Mouse (Mus musculus): Measurements from ENCODE around the gene Sh3yl1. TPM values are rescaled to one million over a fixed set of nuclear protein-coding genes. Genes with fewer than 3 reads are reported as not detected.
A peak's percentile ranks its signal among the peaks of the same experiment; 100 is the strongest.

Sh3yl1 gene
- total RNA-seq (2021), result 10 to 100 TPM; 37.5 to 42.5 TPM

GRCm38 (mm10) chr12:30911261-30912047 is at the start of gene Sh3yl1, which contains the start of gene Acp1:
TSS of gene Sh3yl1 (plus strand) at chr12:30911668.
TSS of gene Acp1 (minus strand) at chr12:30911589.
- intact Hi-C loops (cut with DNase I), result no loop called here
- DNase-seq, result peak; percentile 98

- DNase-seq, result peak; percentile 89
- intact Hi-C loops (cut with DNase I), result no loop called here
Measured at GRCm38 (mm10) chr12:30864347-30864746, 47.1 kb upstream of the Sh3yl1 start.

GRCm38 (mm10) chr12:30865781-30866180 is 45.7 kb upstream of the Sh3yl1 start:
- no peak for DNase-seq
- intact Hi-C loops (cut with DNase I), result no loop called here

GRCm38 (mm10) chr12:30879447-30879846 is 32.0 kb upstream of the Sh3yl1 start:
- DNase-seq, result peak; percentile 33
- intact Hi-C loops (cut with DNase I), result no loop called here

GRCm38 (mm10) chr12:30883592-30883985 is 27.9 kb upstream of the Sh3yl1 start:
- intact Hi-C loops (cut with DNase I), result no loop called here
- DNase-seq, result no peak

GRCm38 (mm10) chr12:30883986-30884621 is 27.4 kb upstream of the Sh3yl1 start, which contains the start of gene Alkal2:
TSS of gene Alkal2 (plus strand) at chr12:30884322.
- intact Hi-C loops (cut with DNase I), result no loop called here
- DNase-seq, result peak; percentile 24

- DNase-seq, result no peak
- intact Hi-C loops (cut with DNase I), result no loop called here
Measured at GRCm38 (mm10) chr12:30884622-30885230, 26.7 kb upstream of the Sh3yl1 start.

- intact Hi-C loops (cut with DNase I), result no loop called here
Measured at GRCm38 (mm10) chr12:30885891-30886290, 25.6 kb upstream of the Sh3yl1 start.

GRCm38 (mm10) chr12:30888003-30888402 is 23.5 kb upstream of the Sh3yl1 start:
- intact Hi-C loops (cut with DNase I), result loop anchor here (2.0 kb wide), 1 partner anchor 291 kb away; no protein-coding TSS in a partner anchor

More at GRCm38 (mm10) chr12:30885891-30886290, 25.6 kb upstream of the Sh3yl1 start:
- no peak for DNase-seq

GRCm38 (mm10) chr12:30890067-30890466 is 21.4 kb upstream of the Sh3yl1 start:
- intact Hi-C loops (cut with DNase I), result no loop called here
- DNase-seq, result peak; percentile 76

More at GRCm38 (mm10) chr12:30888003-30888402, 23.5 kb upstream of the Sh3yl1 start:
- DNase-seq, result no peak

- DNase-seq, result no peak
- intact Hi-C loops (cut with DNase I), result no loop called here
Measured at GRCm38 (mm10) chr12:30891438-30891837, 20.0 kb upstream of the Sh3yl1 start.

- intact Hi-C loops (cut with DNase I), result no loop called here
- DNase-seq, result no peak
Measured at GRCm38 (mm10) chr12:30897039-30897438, 14.4 kb upstream of the Sh3yl1 start.

- intact Hi-C loops (cut with DNase I), result no loop called here
- no peak for DNase-seq
Measured at GRCm38 (mm10) chr12:30908658-30909057, 2.8 kb upstream of the Sh3yl1 start.

GRCm38 (mm10) chr12:30909881-30910280 is 1.6 kb upstream of the Sh3yl1 start:
- no peak for DNase-seq
- intact Hi-C loops (cut with DNase I), result no loop called here

- intact Hi-C loops (cut with DNase I), result no loop called here
Measured at GRCm38 (mm10) chr12:30910860-30911259, 608 bp upstream of the Sh3yl1 start.

GRCm38 (mm10) chr12:30912048-30912381 is 547 bp downstream of the Sh3yl1 start:
- DNase-seq, result peak; percentile 38
- intact Hi-C loops (cut with DNase I), result no loop called here

More at GRCm38 (mm10) chr12:30910860-30911259, 608 bp upstream of the Sh3yl1 start:
- no peak for DNase-seq

- DNase-seq, result no peak
- intact Hi-C loops (cut with DNase I), result no loop called here
Measured at GRCm38 (mm10) chr12:30912840-30913239, 1.4 kb downstream of the Sh3yl1 start.

GRCm38 (mm10) chr12:30922401-30922800 is 10.9 kb downstream of the Sh3yl1 start:
- intact Hi-C loops (cut with DNase I), result no loop called here
- peak; percentile 2 for DNase-seq

GRCm38 (mm10) chr12:30928182-30928581 is 16.7 kb downstream of the Sh3yl1 start:
- intact Hi-C loops (cut with DNase I), result no loop called here
- DNase-seq, result no peak

GRCm38 (mm10) chr12:30933299-30933698 is 21.8 kb downstream of the Sh3yl1 start:
- intact Hi-C loops (cut with DNase I), result no loop called here
- DNase-seq, result no peak

- intact Hi-C loops (cut with DNase I), result no loop called here
- no peak for DNase-seq
Measured at GRCm38 (mm10) chr12:30936899-30937298, 25.4 kb downstream of the Sh3yl1 start.
